16 mouse cellular contexts compared by ENCODE assay signal in the genomic region with DNA sequence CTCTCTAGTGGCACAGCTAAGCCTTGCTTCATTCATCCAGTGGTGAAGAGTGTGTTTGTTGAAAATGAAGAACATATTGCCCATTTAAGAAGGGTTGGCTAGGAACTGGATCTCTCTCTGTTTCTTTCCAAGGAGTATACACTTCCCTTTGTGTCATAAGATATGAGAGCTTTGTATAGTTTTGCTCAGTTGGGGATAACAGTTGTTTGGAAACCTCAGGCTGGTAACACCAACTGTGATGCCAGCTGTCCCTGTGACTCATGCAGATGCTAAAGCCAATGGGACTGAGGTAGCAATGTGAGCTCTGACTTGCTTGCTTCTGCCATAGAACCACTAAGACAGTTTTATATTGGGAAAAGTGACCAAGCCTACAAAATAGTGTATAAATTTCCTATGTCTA. TPM values are rescaled to one million over a fixed set of nuclear protein-coding genes. Genes with fewer than 3 reads are reported as not detected.
DNase-seq lines count a peak whose midpoint lies in the region; ATAC-seq lines count a peak whose summit lies in the region.
"Had no signal": no experiment of that assay in that cellular context is flagged by ENCODE, and none has a peak within 500 bp of the region (broad histone marks: within the 10 kb centered on the region; RNA-seq: fewer than 3 reads in every experiment).

No protein-coding gene starts in this region.

- no peak overlapping the region for H3K9ac ChIP-seq in embryonic facial prominence, embryonic 14.5 days (ENCODE audit: low read depth, low read length)
- no peak overlapping the region for H3K9ac ChIP-seq in midbrain, embryonic 11.5 days (ENCODE audit: low read length)
- no peak overlapping the region for H3K9ac ChIP-seq in midbrain, embryonic 13.5 days (replicated peaks)
- H3K9ac ChIP-seq: hindbrain, embryonic 12.5 days had no signal

- no peak overlapping the region for H3K4me3 ChIP-seq in embryonic facial prominence, embryonic 14.5 days (ENCODE audit: low read depth, low read length)
- no peak overlapping the region for H3K4me3 ChIP-seq in embryonic facial prominence, embryonic 10.5 days
- H3K4me3 ChIP-seq in midbrain, embryonic 11.5 days (ENCODE audit: low read depth, low read length) = no peak overlapping the region
- H3K4me3 ChIP-seq in midbrain, embryonic 13.5 days (replicated peaks) = no peak overlapping the region
- H3K4me3 ChIP-seq: hindbrain, embryonic 12.5 days had no signal

- H3K27me3 ChIP-seq in embryonic facial prominence, embryonic 14.5 days (replicated peaks; ENCODE audit: control insufficient read depth, insufficient read depth, low read length) = no peaks in the 10 kb centered on the region
- 0 out of 2 replicates have a peak, but pooled peaks cover 5% of the 10 kb centered on the region for H3K27me3 ChIP-seq in embryonic facial prominence, embryonic 10.5 days (replicated peaks; ENCODE audit: low read depth, poor library complexity, severe bottlenecking)
- no peaks in the 10 kb centered on the region for H3K27me3 ChIP-seq in midbrain, embryonic 11.5 days (ENCODE audit: control insufficient read depth, insufficient read depth, low read length)
- no peaks in the 10 kb centered on the region for H3K27me3 ChIP-seq in midbrain, embryonic 13.5 days
- H3K27me3 ChIP-seq: hindbrain, embryonic 12.5 days had no signal

- peak; percentile 81; the same call in 1 of the 2 replicates for ATAC-seq in embryonic facial prominence, embryonic 14.5 days (ENCODE audit: low read depth)
- no peak for ATAC-seq in midbrain, embryonic 11.5 days (ENCODE audit: low FRiP score)
- no peak for ATAC-seq in midbrain, embryonic 13.5 days
- ATAC-seq in cerebellum, adult (ENCODE audit: insufficient number of reproducible peaks, low FRiP score, low TSS enrichment) = no peak
- ATAC-seq: intestine, postnatal 0 days had no signal

- H3K4me1 ChIP-seq in embryonic facial prominence, embryonic 14.5 days (ENCODE audit: control insufficient read depth, insufficient read depth, low read length) = no peaks in the 10 kb centered on the region; the same call in 1 of the 2 replicates
- H3K4me1 ChIP-seq in embryonic facial prominence, embryonic 10.5 days = peaks cover 18% of the 10 kb centered on the region
- no peaks in the 10 kb centered on the region for H3K4me1 ChIP-seq in midbrain, embryonic 11.5 days (ENCODE audit: control insufficient read depth, insufficient read depth, low read length)
- H3K4me1 ChIP-seq in midbrain, embryonic 13.5 days (replicated peaks) = no peaks in the 10 kb centered on the region
- H3K4me1 ChIP-seq: hindbrain, embryonic 12.5 days had no signal

- H3K9me3 ChIP-seq in embryonic facial prominence, embryonic 14.5 days (ENCODE audit: control insufficient read depth, low read length) = no peaks in the 10 kb centered on the region
- no peaks in the 10 kb centered on the region for H3K9me3 ChIP-seq in embryonic facial prominence, embryonic 10.5 days
- no peaks in the 10 kb centered on the region for H3K9me3 ChIP-seq in midbrain, embryonic 11.5 days (ENCODE audit: control insufficient read depth, low read length)
- H3K9me3 ChIP-seq in midbrain, embryonic 13.5 days = no peaks in the 10 kb centered on the region
- H3K9me3 ChIP-seq: hindbrain, embryonic 12.5 days had no signal

- DNase-seq in embryonic facial prominence, embryonic 14.5 days (ENCODE audit: low spot score) = peak; percentile 69
- no peak for DNase-seq in embryonic facial prominence, embryonic 10.5 days (ENCODE audit: low spot score)
- DNase-seq in midbrain, embryonic 11.5 days (ENCODE audit: low spot score, missing footprints) = peak; percentile 75
- DNase-seq in layer of hippocampus, adult 8-10 months (ENCODE audit: low spot score in 2 of 2) = peak; percentile 56 to 74
- peak; percentile 39 to 49 for DNase-seq in right cerebral cortex, postnatal 36 days (ENCODE audit: low spot score in 2 of 2)
- no peak for DNase-seq in heart, adult 8-10 months (ENCODE audit: low spot score)
- DNase-seq: adrenal gland, adult 8-10 months; cerebellum, adult 9-11 months; gastrocnemius, postnatal 10 days; kidney, postnatal 14 days; lung, postnatal 36 days had no signal

- H3K27ac ChIP-seq in embryonic facial prominence, embryonic 14.5 days (replicated peaks; ENCODE audit: low read depth, low read length) = no peak overlapping the region
- H3K27ac ChIP-seq in embryonic facial prominence, embryonic 10.5 days (replicated peaks) = no peak overlapping the region
- H3K27ac ChIP-seq in midbrain, embryonic 11.5 days (ENCODE audit: low read depth, low read length) = no peak overlapping the region
- H3K27ac ChIP-seq in midbrain, embryonic 13.5 days = no peak overlapping the region
- H3K27ac ChIP-seq: hindbrain, embryonic 12.5 days had no signal

- no peaks in the 10 kb centered on the region for H3K36me3 ChIP-seq in embryonic facial prominence, embryonic 14.5 days (ENCODE audit: control insufficient read depth, insufficient read depth, low read length)
- no peaks in the 10 kb centered on the region for H3K36me3 ChIP-seq in embryonic facial prominence, embryonic 10.5 days (replicated peaks)
- H3K36me3 ChIP-seq in midbrain, embryonic 11.5 days (ENCODE audit: control insufficient read depth, insufficient read depth, low read length) = no peaks in the 10 kb centered on the region
- H3K36me3 ChIP-seq in midbrain, embryonic 13.5 days = no peaks in the 10 kb centered on the region
- H3K36me3 ChIP-seq: hindbrain, embryonic 12.5 days had no signal

- no peak overlapping the region for H3K4me2 ChIP-seq in embryonic facial prominence, embryonic 14.5 days (ENCODE audit: low read depth, low read length)
- H3K4me2 ChIP-seq in midbrain, embryonic 11.5 days = no peak overlapping the region
- H3K4me2 ChIP-seq in midbrain, embryonic 13.5 days (replicated peaks) = no peak overlapping the region
- H3K4me2 ChIP-seq: hindbrain, embryonic 12.5 days had no signal

RNA-seq across cellular contexts. Expression of gene Nod2, which starts 8.2 kb away (rescaled TPM):
- polyA plus RNA-seq in embryonic facial prominence, embryonic 14.5 days (2014; fragmentation: Nextera tagmentation; extraction: Ambion mirVana) = 0.19 and 0.58 TPM in 2 replicates
- 0.12 and 0.19 TPM in 2 replicates for polyA plus RNA-seq in embryonic facial prominence, embryonic 10.5 days (2016; fragmentation: Nextera tagmentation; extraction: Ambion mirVana)
- polyA plus RNA-seq in midbrain, embryonic 11.5 days (2014; fragmentation: Nextera tagmentation; extraction: Ambion mirVana) = 0.04 and 0.14 TPM in 2 replicates
- 0.06 and 0.08 TPM in 2 replicates for polyA plus RNA-seq in midbrain, embryonic 13.5 days (2015; fragmentation: Nextera tagmentation; extraction: Ambion mirVana)
- total RNA-seq in layer of hippocampus, adult 8-10 months (2022) = under 1 TPM; 0.22 to 0.82 (median 0.42) TPM
- total RNA-seq in heart, adult 8-10 months (2022) = 1 to 10 TPM in 1 of 4 experiments, under 1 TPM in 3; 0.56 to 1.3 (median 0.68) TPM
- polyA plus RNA-seq: heart, embryonic 14.5 days had no signal

RNA-seq across cellular contexts. Expression of gene Snx20, which starts 19.4 kb away (rescaled TPM):
- polyA plus RNA-seq in embryonic facial prominence, embryonic 14.5 days (2014; fragmentation: Nextera tagmentation; extraction: Ambion mirVana) = 2.7 and 4.2 TPM in 2 replicates
- 0.65 and 0.73 TPM in 2 replicates for polyA plus RNA-seq in embryonic facial prominence, embryonic 10.5 days (2016; fragmentation: Nextera tagmentation; extraction: Ambion mirVana)
- polyA plus RNA-seq in midbrain, embryonic 11.5 days (2014; fragmentation: Nextera tagmentation; extraction: Ambion mirVana) = 0.74 and 1.4 TPM in 2 replicates
- 0.90 and 1.1 TPM in 2 replicates for polyA plus RNA-seq in midbrain, embryonic 13.5 days (2015; fragmentation: Nextera tagmentation; extraction: Ambion mirVana)
- 1 to 10 TPM; 1.8 to 6.2 (median 3.3) TPM for total RNA-seq in layer of hippocampus, adult 8-10 months (2022)
- total RNA-seq in heart, adult 8-10 months (2022) = 1 to 10 TPM in 1 of 4 experiments, under 1 TPM in 3; 0.63 to 1.6 (median 0.77) TPM

RNA-seq across cellular contexts. Expression of gene Cyld, which starts 41.5 kb away (rescaled TPM):
- polyA plus RNA-seq in embryonic facial prominence, embryonic 14.5 days (2014; fragmentation: Nextera tagmentation; extraction: Ambion mirVana) = 12.0 and 14.6 TPM in 2 replicates
- polyA plus RNA-seq in embryonic facial prominence, embryonic 10.5 days (2016; fragmentation: Nextera tagmentation; extraction: Ambion mirVana) = 10.5 and 11.2 TPM in 2 replicates
- 13.5 and 14.4 TPM in 2 replicates for polyA plus RNA-seq in midbrain, embryonic 11.5 days (2014; fragmentation: Nextera tagmentation; extraction: Ambion mirVana)
- polyA plus RNA-seq in midbrain, embryonic 13.5 days (2015; fragmentation: Nextera tagmentation; extraction: Ambion mirVana) = 18.8 and 18.9 TPM in 2 replicates
- 100 to 1,000 TPM in 2 of 4 experiments, 10 to 100 TPM in 2; 80.2 to 100 (median 92.0) TPM for total RNA-seq in layer of hippocampus, adult 8-10 months (2022)
- 10 to 100 TPM; 26.3 to 31.2 (median 30.0) TPM for total RNA-seq in heart, adult 8-10 months (2022)

Comparison
In these comparisons a context has a peak if more than half of its experiments do, and no peak if none do; other contexts are left out.
1. DNase-seq: peak in embryonic facial prominence, embryonic 14.5 days (single experiment), midbrain, embryonic 11.5 days (single experiment), layer of hippocampus, adult 8-10 months (2 of 2) and right cerebral cortex, postnatal 36 days (2 of 2); none in embryonic facial prominence, embryonic 10.5 days (single experiment) and heart, adult 8-10 months (single experiment).